Mouse (Mus musculus) MEL (cell line): ENCODE data around the gene Ncs1. TPM values are rescaled to one million over a fixed set of nuclear protein-coding genes. Genes with fewer than 3 reads are reported as not detected.

Experiments used
- DNase-seq: peaks from one replicate; pipeline ENCODE4 v3.0.0; 2011; ENCODE audit warnings: low read depth, low spot score
- H3K27ac ChIP-seq: 2 replicates; pipeline ENCODE4 v1.5.1; 2012; ENCODE audit warnings: low read depth, mild to moderate bottlenecking, control low read depth, low read length, moderate library complexity; ENCODE audit not compliant: control insufficient read depth
- H3K27me3 ChIP-seq, 2 experiments: fragments of 150-350 bp in 1 of 2; sonication (generic) in 1 of 2; 2 replicates each; pipeline ENCODE4 v1.6.1; 2012; ENCODE audit warnings: low read length in 2 of 2, mild to moderate bottlenecking in 2 of 2, improper control_type of control experiment in 1 of 2, moderate library complexity in 1 of 2; ENCODE audit not compliant: insufficient read depth in 2 of 2, control insufficient read depth in 1 of 2
- H3K36me3 ChIP-seq, 2 experiments: 2 replicates each; pipeline ENCODE4 v1.6.1; 2012 to 2014; ENCODE audit warnings: low read length in 2 of 2, improper control_type of control experiment in 1 of 2, inconsistent platforms in 1 of 2, mild to moderate bottlenecking in 1 of 2; ENCODE audit not compliant: insufficient read depth in 2 of 2, control insufficient read depth in 1 of 2
- H3K4me1 ChIP-seq, 2 experiments: fragments of 150-350 bp in 1 of 2; sonication (generic) in 1 of 2; 2 replicates each; pipeline ENCODE4 v1.6.1; 2012; ENCODE audit warnings: low read length in 2 of 2, improper control_type of control experiment in 1 of 2, mild to moderate bottlenecking in 1 of 2; ENCODE audit not compliant: insufficient read depth in 2 of 2, control insufficient read depth in 1 of 2
- H3K4me3 ChIP-seq, 2 experiments: fragments of 150-350 bp in 1 of 2; sonication (generic) in 1 of 2; 2 replicates each; pipeline ENCODE4 v1.5.1; 2012; ENCODE audit warnings: low read depth in 2 of 2, low read length in 2 of 2, mild to moderate bottlenecking in 2 of 2, moderate library complexity in 2 of 2, control low read depth in 1 of 2, improper control_type of control experiment in 1 of 2; ENCODE audit not compliant: control insufficient read depth in 1 of 2, insufficient read depth in 1 of 2
- H3K79me2 ChIP-seq: 2 replicates; pipeline ENCODE4 v1.6.1; 2012; ENCODE audit warnings: mild to moderate bottlenecking, low read length, moderate library complexity; ENCODE audit not compliant: control insufficient read depth, poor library complexity, insufficient read depth
- H3K9ac ChIP-seq: 2 replicates; pipeline ENCODE4 v1.6.1; 2012; ENCODE audit warnings: low read depth, mild to moderate bottlenecking, control low read depth, low read length, moderate library complexity; ENCODE audit not compliant: control insufficient read depth, poor library complexity, severe bottlenecking
- H3K9me3 ChIP-seq: fragments of 150-350 bp; sonication (generic); replicated peaks from 2 replicates; pipeline ENCODE4 v1.6.1; 2012; ENCODE audit warnings: mild to moderate bottlenecking, low read length, improper control_type of control experiment, moderate library complexity; ENCODE audit not compliant: insufficient read depth
- BHLHE40 ChIP-seq: IDR thresholded peaks from 2 replicates; pipeline ENCODE4 v1.6.1; 2012; ENCODE audit warnings: low read depth, mild to moderate bottlenecking, inconsistent platforms, low read length, improper control_type of control experiment, borderline replicate concordance
- CHD1 ChIP-seq: IDR thresholded peaks from 2 replicates; pipeline ENCODE4 v1.6.1; 2012; ENCODE audit warnings: low read depth, mild to moderate bottlenecking, inconsistent platforms, low read length, improper control_type of control experiment
- CHD2 ChIP-seq: IDR thresholded peaks from 2 replicates; pipeline ENCODE4 v1.6.1; 2011; ENCODE audit warnings: low read length, improper control_type of control experiment
- CTCF ChIP-seq, 3 experiments: IDR thresholded peaks in 2 of 3; conservative IDR thresholded peaks in 1 of 3; 2 replicates each; pipeline ENCODE4 v1.5.1; 2011 to 2012; ENCODE audit warnings: low read length in 3 of 3, low read depth in 2 of 3, mild to moderate bottlenecking in 2 of 3, improper control_type of control experiment in 1 of 3, inconsistent platforms in 1 of 3, mixed read lengths in 1 of 3, moderate library complexity in 1 of 3; ENCODE audit not compliant: control insufficient read depth in 1 of 3, insufficient read depth in 1 of 3, poor library complexity in 1 of 3, severe bottlenecking in 1 of 3
- E2F4 ChIP-seq: IDR thresholded peaks from 2 replicates; pipeline ENCODE4 v1.6.1; 2011; ENCODE audit warnings: low read depth, low read length, improper control_type of control experiment, borderline replicate concordance
- EP300 ChIP-seq, 2 experiments: IDR thresholded peaks; 2 replicates each; pipeline ENCODE4 v1.6.1; 2011; ENCODE audit warnings: improper control_type of control experiment in 2 of 2, low read length in 2 of 2, low read depth in 1 of 2, mild to moderate bottlenecking in 1 of 2
- GABPA ChIP-seq: IDR thresholded peaks from 2 replicates; pipeline ENCODE4 v1.6.1; 2012; ENCODE audit warnings: low read depth, mild to moderate bottlenecking, inconsistent platforms, low read length, improper control_type of control experiment, moderate library complexity
- GATA1 ChIP-seq: IDR thresholded peaks from 2 replicates; pipeline ENCODE4 v1.6.1; 2011; ENCODE audit warnings: low read depth, low read length, improper control_type of control experiment
- HCFC1 ChIP-seq: IDR thresholded peaks from 2 replicates; pipeline ENCODE4 v1.6.1; 2012; ENCODE audit warnings: low read depth, mild to moderate bottlenecking, inconsistent platforms, low read length, improper control_type of control experiment, moderate library complexity
- MAX ChIP-seq: IDR thresholded peaks from 2 replicates; pipeline ENCODE4 v1.6.1; 2011; ENCODE audit warnings: low read length, improper control_type of control experiment
- MAZ ChIP-seq: IDR thresholded peaks from 2 replicates; pipeline ENCODE4 v1.6.1; 2012; ENCODE audit warnings: low read depth, mild to moderate bottlenecking, inconsistent platforms, low read length, improper control_type of control experiment
- MYB ChIP-seq: IDR thresholded peaks from 2 replicates; pipeline ENCODE4 v1.6.1; 2011; ENCODE audit warnings: mild to moderate bottlenecking, low read depth, low read length, improper control_type of control experiment
- MYC ChIP-seq: IDR thresholded peaks from 2 replicates; pipeline ENCODE4 v1.6.1; 2011; ENCODE audit warnings: low read depth, mild to moderate bottlenecking, low read length, improper control_type of control experiment, moderate library complexity
- NELFE ChIP-seq: IDR thresholded peaks from 2 replicates; pipeline ENCODE4 v1.6.1; 2011; ENCODE audit warnings: low read depth, low read length, improper control_type of control experiment
- NRF1 ChIP-seq: IDR thresholded peaks from 2 replicates; pipeline ENCODE4 v1.6.1; 2014; ENCODE audit warnings: low read depth, mild to moderate bottlenecking, inconsistent platforms, low read length, improper control_type of control experiment, moderate library complexity; ENCODE audit not compliant: poor library complexity, insufficient read depth, severe bottlenecking
- POLR2A ChIP-seq, 2 experiments: IDR thresholded peaks; 2 replicates each; pipeline ENCODE4 v1.6.1; 2011 to 2012; ENCODE audit warnings: low read length in 2 of 2, mild to moderate bottlenecking in 2 of 2, control low read depth in 1 of 2, improper control_type of control experiment in 1 of 2, low read depth in 1 of 2, moderate library complexity in 1 of 2; ENCODE audit not compliant: control insufficient read depth in 1 of 2, insufficient read depth in 1 of 2, poor library complexity in 1 of 2
- POLR2AphosphoS2 ChIP-seq: IDR thresholded peaks from 2 replicates; pipeline ENCODE4 v1.6.1; 2011; ENCODE audit warnings: low read length, improper control_type of control experiment
- RCOR1 ChIP-seq: IDR thresholded peaks from 2 replicates; pipeline ENCODE4 v1.6.1; 2012; ENCODE audit warnings: low read depth, mild to moderate bottlenecking, inconsistent platforms, low read length, improper control_type of control experiment
- SMC3 ChIP-seq: IDR thresholded peaks from 2 replicates; pipeline ENCODE4 v1.6.1; 2011; ENCODE audit warnings: low read depth, low read length, improper control_type of control experiment
- TAL1 ChIP-seq: IDR thresholded peaks from 2 replicates; pipeline ENCODE4 v1.6.1; 2012; ENCODE audit warnings: mild to moderate bottlenecking, inconsistent platforms, low read length, moderate library complexity, mixed read lengths
- TBP ChIP-seq: IDR thresholded peaks from 2 replicates; pipeline ENCODE4 v1.8.0; 2011; ENCODE audit warnings: low read depth, low read length, improper control_type of control experiment
- UBTF ChIP-seq: IDR thresholded peaks from 2 replicates; pipeline ENCODE4 v1.6.1; 2012; ENCODE audit warnings: low read depth, mild to moderate bottlenecking, inconsistent platforms, low read length, improper control_type of control experiment, moderate library complexity, borderline replicate concordance; ENCODE audit not compliant: insufficient read depth
- ZC3H11A ChIP-seq: IDR thresholded peaks from 2 replicates; pipeline ENCODE4 v1.6.1; 2012; ENCODE audit warnings: low read depth, mild to moderate bottlenecking, inconsistent platforms, low read length, improper control_type of control experiment
- ZNF384 ChIP-seq: IDR thresholded peaks from 2 replicates; pipeline ENCODE4 v1.6.1; 2012; ENCODE audit warnings: low read depth, mild to moderate bottlenecking, inconsistent platforms, low read length, improper control_type of control experiment
- polyA plus RNA-seq, 2 experiments: library from polyadenylated mRNA; stranded (reverse) in 1 of 2; unstranded in 1 of 2; fragments of >175 nt in 1 of 2; fragments of >200 nt in 1 of 2; gene quantifications; 2 replicates each; pipeline versions ENCODE4 v1.2.1 to v1.2.4; 2012; ENCODE audit warnings: low replicate concordance in 2 of 2, low read depth in 1 of 2; ENCODE audit not compliant: insufficient read length in 2 of 2, insufficient read depth in 1 of 2, missing spikeins in 1 of 2
- total RNA-seq: library from RNA; depleted of rRNA; stranded (reverse); fragments of 300-350 nt; gene quantifications from 2 replicates; pipeline ENCODE4 v1.2.3, GENCODE M21; 2012

Ncs1 gene
- total and polyA plus RNA-seq, 3 experiments: 14.5 to 17.6 TPM; not detected in 1

DNA sequence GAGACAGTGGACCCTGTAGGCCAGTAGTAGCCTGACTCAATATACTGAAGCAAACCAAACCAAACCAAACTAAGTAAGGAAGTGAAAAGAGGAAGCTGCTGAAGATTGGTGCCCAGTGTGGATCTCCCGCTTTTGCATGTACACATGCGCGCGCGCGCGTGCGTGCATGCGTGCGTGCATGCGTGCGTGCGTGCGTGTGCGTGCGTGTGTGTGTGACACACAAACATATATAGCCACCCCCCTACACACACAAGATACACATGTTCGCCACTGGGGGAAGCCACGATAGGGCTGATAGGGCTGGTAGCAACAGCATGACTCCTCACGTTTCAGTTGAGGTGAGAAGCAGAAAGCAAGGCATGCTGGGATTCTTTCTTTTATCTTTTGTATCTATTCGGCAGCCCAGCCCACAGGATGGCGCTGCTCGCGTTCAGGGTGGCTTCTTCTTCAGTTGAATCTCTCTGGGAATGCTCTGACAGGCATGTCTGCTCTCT is 6.4 kb upstream of the Ncs1 start (continued):
- TF ChIP-seq EP300 (IDR thresholded peaks at IDR 0.05; ENCODE audit: low read depth in 1 of 2, low read length in 2 of 2) (peak; percentile 27 to 52; a peak in 1 of 4 replicates), CTCF (IDR thresholded peaks at IDR 0.05 in 2 of 3, conservative IDR thresholded peaks at IDR 0.05 in 1 of 3; ENCODE audit: control insufficient read depth in 1 of 3, insufficient read depth in 1 of 3, low read depth in 2 of 3, low read length in 3 of 3, poor library complexity in 1 of 3, severe bottlenecking in 1 of 3) (peak; percentile 47 to 85 (median 70)), RCOR1 (peak; percentile 53; the same call in 1 of the 2 replicates)
- TF ChIP-seq, all 39 proteins: peak for 27

- Histone ChIP-seq H3K27me3 (no peaks in the 10 kb centered on the region), H3K9ac (peak overlapping the region; percentile 78), H3K27ac (peak overlapping the region; percentile 89), H3K9me3 (no peaks in the 10 kb centered on the region), H3K36me3 (peaks cover 0 to 3% of the 10 kb centered on the region in 2 experiments; a peak in 2 of 4 replicates), H3K79me2 (no peaks in the 10 kb centered on the region), H3K4me1 (peaks cover 0 to 11% of the 10 kb centered on the region in 2 experiments; a peak in 2 of 4 replicates), H3K4me3 (peak overlapping the region; percentile 44 to 50)
- TF ChIP-seq MYB: no peak
- TF ChIP-seq ZNF384: peak; percentile 22; the same call in 1 of the 2 replicates
- no peak for TF ChIP-seq E2F4
- no peak for DNase-seq
Observed at GRCm38 (mm10) chr2:31239833-31240232, 5.8 kb upstream of the Ncs1 start.

- Histone ChIP-seq H3K4me3 (no peak overlapping the region), H3K4me1 (peaks cover 0 to 11% of the 10 kb centered on the region in 2 experiments; a peak in 3 of 4 replicates), H3K27ac (no peak overlapping the region), H3K9me3 (no peaks in the 10 kb centered on the region)
- no peak for DNase-seq
- TF ChIP-seq ZNF384 (no peak), CHD1 (no peak), SMC3 (no peak), TBP (no peak), MYB (no peak), GABPA (no peak), CHD2 (no peak)
- TF ChIP-seq, all 39 proteins: peak for 0
- H3K27me3 ChIP-seq: no peaks in the 10 kb centered on the region
- H3K9ac ChIP-seq: no peak overlapping the region
- H3K79me2 ChIP-seq: peaks cover 8% of the 10 kb centered on the region
- H3K36me3 ChIP-seq: peaks cover 0 to 3% of the 10 kb centered on the region in 2 experiments; a peak in 2 of 4 replicates
Observed at GRCm38 (mm10) chr2:31241639-31242038, 4.0 kb upstream of the Ncs1 start.

DNA sequence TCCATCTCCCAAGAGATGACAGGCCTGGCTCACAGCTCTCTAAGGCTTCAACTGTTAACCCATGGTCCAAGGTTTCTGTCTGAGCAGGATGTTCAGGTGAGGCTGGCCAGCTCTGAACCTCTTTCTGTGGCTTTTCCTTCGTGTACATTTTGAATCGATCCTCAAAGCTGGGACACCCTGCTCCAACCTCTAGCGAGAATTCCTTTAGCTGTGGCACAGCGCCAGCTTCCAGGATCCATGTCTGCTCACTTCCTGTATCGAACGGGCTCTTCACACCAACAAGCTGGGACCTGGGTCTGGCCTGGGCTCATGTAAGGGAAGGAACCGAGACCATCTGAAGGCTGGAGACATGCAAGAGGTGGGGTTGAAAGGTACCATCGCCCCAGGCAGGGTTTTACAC is 1.4 kb upstream of the Ncs1 start:
- TF ChIP-seq UBTF: no peak
- no peak for TF ChIP-seq MAX
- no peak for TF ChIP-seq TAL1
- TF ChIP-seq MYC: no peak
- TF ChIP-seq MYB: no peak
- no peak for TF ChIP-seq HCFC1
- no peak for TF ChIP-seq NELFE
- no peak for TF ChIP-seq GATA1
- TF ChIP-seq EP300 (IDR thresholded peaks at IDR 0.05; ENCODE audit: low read depth in 1 of 2, low read length in 2 of 2): no peak
- no peak for TF ChIP-seq CTCF (IDR thresholded peaks at IDR 0.05 in 2 of 3, conservative IDR thresholded peaks at IDR 0.05 in 1 of 3; ENCODE audit: control insufficient read depth in 1 of 3, insufficient read depth in 1 of 3, low read depth in 2 of 3, low read length in 3 of 3, poor library complexity in 1 of 3, severe bottlenecking in 1 of 3)
- TF ChIP-seq POLR2A (IDR thresholded peaks at IDR 0.05; ENCODE audit: control insufficient read depth in 1 of 2, insufficient read depth in 1 of 2, low read depth in 1 of 2, low read length in 2 of 2, poor library complexity in 1 of 2): no peak
- no peak for TF ChIP-seq BHLHE40
- TF ChIP-seq MAZ: no peak
- no peak for TF ChIP-seq POLR2AphosphoS2
- TF ChIP-seq ZC3H11A: no peak
- TF ChIP-seq GABPA: no peak
- no peak for TF ChIP-seq NRF1
- Histone ChIP-seq H3K4me3 (no peak overlapping the region), H3K27me3 (no peaks in the 10 kb centered on the region)

More for the DNA sequence above, 1.4 kb upstream of the Ncs1 start:
- DNase-seq: no peak
- no peaks in the 10 kb centered on the region for H3K9me3 ChIP-seq
- H3K27ac ChIP-seq: no peak overlapping the region
- H3K79me2 ChIP-seq: peaks cover 8% of the 10 kb centered on the region
- no peak overlapping the region for H3K9ac ChIP-seq
- peaks cover 0 to 7% of the 10 kb centered on the region in 2 experiments; a peak in 2 of 4 replicates for H3K36me3 ChIP-seq
- H3K4me1 ChIP-seq: peaks cover 3 to 17% of the 10 kb centered on the region in 2 experiments; a peak in 3 of 4 replicates
